In genomic region chr7:114068956-114069533, GRCm38 (mm10) we compare ENCODE assay signal across 16 mouse cellular contexts. TPM values are rescaled to one million over a fixed set of nuclear protein-coding genes. Genes with fewer than 3 reads are reported as not detected.
DNase-seq lines count a peak whose midpoint lies in the region; ATAC-seq and TF ChIP-seq lines count a peak whose summit lies in the region.
"Had no signal": no experiment of that assay in that cellular context is flagged by ENCODE, and none has a peak within 500 bp of the region (broad histone marks: within the 10 kb centered on the region; RNA-seq: fewer than 3 reads in every experiment).

No protein-coding gene starts in this region.

- 63% methylated on average over 11 of the region's 11 CpGs for WGBS in lung, adult 2 months

- H3K27me3 ChIP-seq in CH12.LX (replicated peaks): no peaks in the 10 kb centered on the region
- H3K27me3 ChIP-seq: embryonic facial prominence, embryonic 13.5 days; kidney, embryonic 15.5 days; midbrain, embryonic 12.5 days had no signal

- H3K36me3 ChIP-seq in CH12.LX (replicated peaks in 1 of 2; ENCODE audit: control insufficient read depth in 1 of 2, insufficient read depth in 1 of 2, low read length in 1 of 2): peaks cover 0 to 4% of the 10 kb centered on the region in 2 experiments
- H3K36me3 ChIP-seq: embryonic facial prominence, embryonic 13.5 days; kidney, embryonic 15.5 days; midbrain, embryonic 12.5 days had no signal

- no peak for TF ChIP-seq RAD21 in CH12.LX (IDR thresholded peaks at IDR 0.05; ENCODE audit: low read depth, low read length)

- no peak overlapping the region for H3K9ac ChIP-seq in CH12.LX (ENCODE audit: insufficient read depth, low read depth)
- H3K9ac ChIP-seq: embryonic facial prominence, embryonic 13.5 days; kidney, embryonic 15.5 days; midbrain, embryonic 12.5 days had no signal

- ATAC-seq in megakaryocyte progenitor cell, adult 5-6 weeks (replicated peaks; ENCODE audit: poor library complexity): peak; percentile 27

- TF ChIP-seq CTCF in CH12.LX (conservative IDR thresholded peaks at IDR 0.05 in 1 of 2, IDR thresholded peaks at IDR 0.05 in 1 of 2; ENCODE audit: low read depth in 2 of 2, low read length in 2 of 2): no peak
- TF ChIP-seq CTCF in lung, adult 2 months (IDR thresholded peaks at IDR 0.05; ENCODE audit: insufficient read depth, low read length): no peak

- H3K79me2 ChIP-seq in CH12.LX (replicated peaks; ENCODE audit: control insufficient read depth, extremely low read depth, insufficient read depth, poor library complexity, severe bottlenecking): no peaks in the 10 kb centered on the region

- dilution Hi-C loops in CH12.LX (cut with MboI; ENCODE audit: extremely low pct_ligation_motif_present, extremely low pct_unique_long_range_greater_than_20kb, low sequenced_read_pairs): no loop called here

- peak; percentile 33 for DNase-seq in kidney, adult 9 months
- DNase-seq in kidney, adult 8-10 months: no peak
- peak; percentile 29 for DNase-seq in CH12.LX (ENCODE audit: extremely low read depth)
- peak; percentile 38 for DNase-seq in thymus, postnatal 25 days
- no peak for DNase-seq in cerebellum, postnatal 36 days
- DNase-seq in lung, adult 2 months: no peak
- no peak for DNase-seq in cerebellum, adult 9-10 months
- DNase-seq: cerebellum, adult 11 months; gastrocnemius, postnatal 25 days; heart, postnatal 4 days had no signal

- no peak overlapping the region for H3K27ac ChIP-seq in CH12.LX (ENCODE audit: insufficient read depth, low read depth)
- H3K27ac ChIP-seq: embryonic facial prominence, embryonic 13.5 days; kidney, embryonic 15.5 days; midbrain, embryonic 12.5 days; stomach, postnatal 0 days had no signal

- H3K4me2 ChIP-seq in CH12.LX (ENCODE audit: insufficient read depth, low read depth, poor library complexity, severe bottlenecking): no peak overlapping the region
- H3K4me2 ChIP-seq: embryonic facial prominence, embryonic 13.5 days; heart, embryonic 11.5 days; kidney, embryonic 15.5 days; midbrain, embryonic 12.5 days had no signal

- TF ChIP-seq EP300 in CH12.LX (IDR thresholded peaks at IDR 0.05; ENCODE audit: low read length): no peak

- H3K9me3 ChIP-seq in CH12.LX (replicated peaks; ENCODE audit: low read length): peaks cover 2% of the 10 kb centered on the region
- H3K9me3 ChIP-seq: embryonic facial prominence, embryonic 13.5 days; kidney, embryonic 15.5 days; midbrain, embryonic 12.5 days had no signal

- no peak for TF ChIP-seq POLR2A in CH12.LX (IDR thresholded peaks at IDR 0.05; ENCODE audit: low read depth, low read length)
- TF ChIP-seq POLR2A in lung, adult 2 months (IDR thresholded peaks at IDR 0.05; ENCODE audit: borderline replicate concordance, extremely low read depth, low read depth, low read length): no peak

- H3K4me3 ChIP-seq in CH12.LX (replicated peaks in 1 of 3; ENCODE audit: low read depth in 2 of 3, low read length in 2 of 3, poor library complexity in 1 of 3): no peak overlapping the region
- no peak overlapping the region for H3K4me3 ChIP-seq in lung, adult 2 months (replicated peaks; ENCODE audit: extremely low read depth, low read depth, low read length)
- H3K4me3 ChIP-seq: embryonic facial prominence, embryonic 13.5 days; kidney, embryonic 15.5 days; midbrain, embryonic 12.5 days had no signal

- peaks cover 13 to 59% of the 10 kb centered on the region in 2 experiments for H3K4me1 ChIP-seq in CH12.LX (ENCODE audit: control insufficient read depth in 1 of 2, insufficient read depth in 2 of 2)
- H3K4me1 ChIP-seq in lung, adult 2 months (ENCODE audit: control insufficient read depth, insufficient read depth, low read length): peaks cover 22% of the 10 kb centered on the region

- in situ Hi-C loops in CH12.LX (cut with MboI; ENCODE audit: low pct_ligation_motif_present, low pct_unique_long_range_greater_than_20kb, low sequenced_read_pairs): loop anchor here (5.0 to 25.0 kb wide), 2 partner anchors 143 to 568 kb away; partner anchors contain the start of gene Calca

TF ChIP-seq in CH12.LX, 34 proteins besides CTCF, POLR2A, EP300 and RAD21:
- no peak for TF ChIP-seq E2F4 (IDR thresholded peaks at IDR 0.05; ENCODE audit: insufficient replicate concordance, low read depth, low read length)
- peak; percentile 76 for TF ChIP-seq BHLHE40 (IDR thresholded peaks at IDR 0.05; ENCODE audit: low read depth, low read length)
- no peak for TF ChIP-seq MAX (IDR thresholded peaks at IDR 0.05; ENCODE audit: low read length)
- TF ChIP-seq MAZ (IDR thresholded peaks at IDR 0.05; ENCODE audit: low read depth, low read length): no peak
- TF ChIP-seq USF2 (conservative IDR thresholded peaks at IDR 0.05; ENCODE audit: low read depth, low read length): no peak
- TF ChIP-seq HCFC1 (IDR thresholded peaks at IDR 0.05; ENCODE audit: low read depth, low read length): no peak
- TF ChIP-seq MYC (IDR thresholded peaks at IDR 0.05; ENCODE audit: low read depth, low read length): no peak
- no peak for TF ChIP-seq SIN3A (IDR thresholded peaks at IDR 0.05; ENCODE audit: low read length)
- peak; percentile 66 for TF ChIP-seq ZKSCAN1 (IDR thresholded peaks at IDR 0.05; ENCODE audit: borderline replicate concordance, low read depth, low read length)
- TF ChIP-seq ZNF384 (IDR thresholded peaks at IDR 0.05; ENCODE audit: low read depth, low read length): peak; percentile 26; the same call in 1 of the 2 replicates
- TF ChIP-seq MEF2A (IDR thresholded peaks at IDR 0.05; ENCODE audit: borderline replicate concordance, low read depth, low read length): no peak
- no peak for TF ChIP-seq POLR2AphosphoS2 (IDR thresholded peaks at IDR 0.05; ENCODE audit: low read depth, low read length)
- TF ChIP-seq JUN (IDR thresholded peaks at IDR 0.05; ENCODE audit: insufficient read depth, low read depth, low read length): no peak
- no peak for TF ChIP-seq PAX5 (IDR thresholded peaks at IDR 0.05; ENCODE audit: low read length)
- no peak for TF ChIP-seq NRF1 (IDR thresholded peaks at IDR 0.05; ENCODE audit: low read depth, low read length)
- TF ChIP-seq MXI1 (IDR thresholded peaks at IDR 0.05; ENCODE audit: low read depth, low read length): no peak
- TF ChIP-seq CHD2 (IDR thresholded peaks at IDR 0.05; ENCODE audit: low read length): no peak
- TF ChIP-seq TCF12 (IDR thresholded peaks at IDR 0.05; ENCODE audit: low read depth, low read length): no peak
TF ChIP-seq in CH12.LX: peak in this region for 3.

RNA-seq across cellular contexts. Expression of gene Rras2, which starts 48.5 kb away (rescaled TPM):
- 8.1 and 11.2 TPM in 2 replicates for total RNA-seq in CH12.LX (2012; rRNA removed)
- total RNA-seq in CH12.LX (2014; rRNA removed): 35.7 and 36.0 TPM in 2 replicates
- polyA plus RNA-seq in CH12.LX (2012; ENCODE audit: insufficient read length, low read depth): 17.6 and 18.4 TPM in 2 replicates
- total RNA-seq in megakaryocyte progenitor cell, adult 5-6 weeks (2015): 1.7 and 3.7 TPM in 2 replicates
- total RNA-seq in megakaryocyte progenitor cell, adult 5-6 weeks (2017): 1.5 and 1.7 TPM in 2 replicates
- polyA plus RNA-seq in lung, adult 2 months (2012; rRNA removed): 24.4 and 30.0 TPM in 2 replicates

Comparison
In these comparisons a context has a peak if more than half of its experiments do, and no peak if none do; other contexts are left out.
1. DNase-seq: peak in kidney, adult 9 months (single experiment), CH12.LX (single experiment) and thymus, postnatal 25 days (single experiment); none in kidney, adult 8-10 months (0 of 2), cerebellum, postnatal 36 days (0 of 2), lung, adult 2 months (single experiment) and cerebellum, adult 9-10 months (single experiment).